Mouse (Mus musculus) embryonic facial prominence, embryonic 14.5 days (tissue): ENCODE results near the gene Pmpca. TPM values are rescaled to one million over a fixed set of nuclear protein-coding genes. Genes with fewer than 3 reads are reported as not detected.

Experiments
- ATAC-seq: fragments of 200-750 bp; cut with Nextera tagmentation; 2 replicates; pipeline ENCODE4 v1.8.0; 2017; ENCODE audit warnings: low read depth, moderate number of reproducible peaks, moderate TSS enrichment
- DNase-seq: peaks from one replicate; pipeline ENCODE4 v3.0.0-alpha.2; 2015; ENCODE audit warnings: low spot score
- H3K27ac ChIP-seq: fragments of 300-500 bp; sonication (generic); replicated peaks from 2 replicates; pipeline ENCODE4 v1.5.1; 2014; ENCODE audit warnings: low read depth, mild to moderate bottlenecking, low read length, moderate library complexity
- H3K27me3 ChIP-seq: fragments of 300-500 bp; sonication (generic); replicated peaks from 2 replicates; pipeline ENCODE4 v1.6.1; 2014; ENCODE audit warnings: low read length; ENCODE audit not compliant: control insufficient read depth, insufficient read depth
- H3K36me3 ChIP-seq: fragments of 300-500 bp; sonication (generic); 2 replicates; pipeline ENCODE4 v1.6.1; 2014; ENCODE audit warnings: low read length, mixed read lengths; ENCODE audit not compliant: control insufficient read depth, insufficient read depth
- H3K4me1 ChIP-seq: fragments of 300-500 bp; sonication (generic); 2 replicates; pipeline ENCODE4 v1.6.1; 2014; ENCODE audit warnings: antibody characterized with exemption, low read length; ENCODE audit not compliant: control insufficient read depth, insufficient read depth
- H3K4me2 ChIP-seq: fragments of 300-500 bp; sonication (generic); 2 replicates; pipeline ENCODE4 v1.6.1; 2014; ENCODE audit warnings: low read depth, mild to moderate bottlenecking, low read length, moderate library complexity, mixed read lengths
- H3K4me3 ChIP-seq: fragments of 300-500 bp; sonication (generic); 2 replicates; pipeline ENCODE4 v1.5.1; 2014; ENCODE audit warnings: low read depth, mild to moderate bottlenecking, low read length
- H3K9ac ChIP-seq: fragments of 300-500 bp; sonication (generic); 2 replicates; pipeline ENCODE4 v1.6.1; 2014; ENCODE audit warnings: low read depth, mild to moderate bottlenecking, low read length, moderate library complexity, mixed read lengths
- H3K9me3 ChIP-seq: fragments of 300-500 bp; sonication (generic); 2 replicates; pipeline ENCODE4 v1.6.1; 2016; ENCODE audit warnings: low read length; ENCODE audit not compliant: control insufficient read depth
- WGBS: fragments of 180-500 bp; shearing (Covaris S2); extraction: QIAGEN DNeasy Blood & Tissue Kit; methylation state at CpG from one replicate; pipeline ENCODE4 v1.1.7; 2014; 5-methylcytosine and 5-hydroxymethylcytosine counted together
- polyA plus RNA-seq: library from polyadenylated mRNA; unstranded; fragments of >200 nt; fragmentation: Nextera tagmentation; extraction: Ambion mirVana; gene quantifications from 2 replicates; pipeline ENCODE4 v1.2.1, GENCODE M21; 2014

The Pmpca gene
- polyA plus RNA-seq, 1 experiment from 2014 or later, result 71.9 TPM

- no peaks in the 10 kb centered on the region for H3K27me3 ChIP-seq
- H3K4me3 ChIP-seq, result peak overlapping the region; percentile 95; the same call in 1 of the 2 replicates
- H3K9me3 ChIP-seq, result no peaks in the 10 kb centered on the region
- ATAC-seq (no peak), DNase-seq (no peak)
- peaks cover 76% of the 10 kb centered on the region for H3K36me3 ChIP-seq
- WGBS, result 83% methylated on average over 3 of the region's 3 CpGs
- no peak overlapping the region for H3K27ac ChIP-seq
- peaks cover 4% of the 10 kb centered on the region; the same call in 1 of the 2 replicates for H3K4me1 ChIP-seq
- H3K9ac ChIP-seq, result no peak overlapping the region
- peak overlapping the region; percentile 93; the same call in 1 of the 2 replicates for H3K4me2 ChIP-seq
Measured at GRCm38 (mm10) chr2:26387713-26388112, 1.4 kb upstream of the Pmpca start.

GRCm38 (mm10) chr2:26388682-26389153 is 421 bp upstream of the Pmpca start:
- Histone ChIP-seq H3K4me2 (peak overlapping the region; percentile 93), H3K4me1 (peaks cover 4% of the 10 kb centered on the region; the same call in 1 of the 2 replicates), H3K36me3 (peaks cover 76% of the 10 kb centered on the region), H3K27ac (peak overlapping the region; percentile 63), H3K9me3 (no peaks in the 10 kb centered on the region), H3K9ac (peak overlapping the region; percentile 94), H3K4me3 (peak overlapping the region; percentile 95), H3K27me3 (no peaks in the 10 kb centered on the region)
- 1% methylated on average over 27 of the region's 45 CpGs for WGBS
- DNase-seq (no peak), ATAC-seq (peak; percentile 48)

GRCm38 (mm10) chr2:26390954-26391353 is 1.8 kb downstream of the Pmpca start:
- Histone ChIP-seq H3K27me3 (no peaks in the 10 kb centered on the region), H3K36me3 (peaks cover 76% of the 10 kb centered on the region), H3K4me3 (no peak overlapping the region), H3K27ac (no peak overlapping the region), H3K4me2 (no peak overlapping the region), H3K4me1 (peaks cover 4% of the 10 kb centered on the region; the same call in 1 of the 2 replicates), H3K9ac (no peak overlapping the region), H3K9me3 (no peaks in the 10 kb centered on the region)
- no peak for ATAC-seq
- DNase-seq, result no peak
- 82% methylated on average over 3 of the region's 3 CpGs for WGBS

- no peak for DNase-seq
- H3K27ac ChIP-seq, result no peak overlapping the region
- no peak for ATAC-seq
- no peak overlapping the region for H3K9ac ChIP-seq
- H3K4me2 ChIP-seq, result no peak overlapping the region
- H3K36me3 ChIP-seq, result peaks cover 76% of the 10 kb centered on the region
- WGBS, result 95% methylated on average over 6 of the region's 6 CpGs
- no peaks in the 10 kb centered on the region for H3K27me3 ChIP-seq
- H3K4me1 ChIP-seq, result peaks cover 4% of the 10 kb centered on the region; the same call in 1 of the 2 replicates
- no peak overlapping the region for H3K4me3 ChIP-seq
- H3K9me3 ChIP-seq, result no peaks in the 10 kb centered on the region
Measured at GRCm38 (mm10) chr2:26391617-26392016, 2.5 kb downstream of the Pmpca start.

- Histone ChIP-seq H3K4me2 (no peak overlapping the region), H3K36me3 (peaks cover 90% of the 10 kb centered on the region), H3K27ac (no peak overlapping the region), H3K4me3 (no peak overlapping the region), H3K9ac (no peak overlapping the region), H3K27me3 (no peaks in the 10 kb centered on the region), H3K9me3 (no peaks in the 10 kb centered on the region), H3K4me1 (no peaks in the 10 kb centered on the region)
- no peak for ATAC-seq
- 93% methylated on average over 8 of the region's 8 CpGs for WGBS
- DNase-seq, result no peak
Measured at GRCm38 (mm10) chr2:26398978-26399377, 9.8 kb downstream of the Pmpca start.

GRCm38 (mm10) chr2:26399647-26400046 is 10.5 kb downstream of the Pmpca start:
- DNase-seq, result no peak
- Histone ChIP-seq H3K27ac (no peak overlapping the region), H3K4me1 (no peaks in the 10 kb centered on the region), H3K4me2 (no peak overlapping the region), H3K36me3 (peaks cover 83% of the 10 kb centered on the region), H3K9me3 (no peaks in the 10 kb centered on the region), H3K27me3 (no peaks in the 10 kb centered on the region), H3K4me3 (no peak overlapping the region), H3K9ac (no peak overlapping the region)
- no peak for ATAC-seq
- 78% methylated on average over 5 of the region's 5 CpGs for WGBS

GRCm38 (mm10) chr2:26400296-26400695 is 11.2 kb downstream of the Pmpca start:
- H3K27me3 ChIP-seq, result no peaks in the 10 kb centered on the region
- H3K9me3 ChIP-seq, result no peaks in the 10 kb centered on the region
- no peak overlapping the region for H3K4me3 ChIP-seq
- no peak overlapping the region for H3K27ac ChIP-seq
- H3K4me1 ChIP-seq, result no peaks in the 10 kb centered on the region
- no peak overlapping the region for H3K9ac ChIP-seq
- ATAC-seq (no peak), DNase-seq (no peak)
- WGBS, result 90% methylated on average over 5 of the region's 5 CpGs
- H3K4me2 ChIP-seq, result no peak overlapping the region
- H3K36me3 ChIP-seq, result peaks cover 77% of the 10 kb centered on the region

GRCm38 (mm10) chr2:26401023-26401422 is 11.9 kb downstream of the Pmpca start:
- no peak for DNase-seq
- no peak for ATAC-seq

GRCm38 (mm10) chr2:26402265-26402664 is 13.1 kb downstream of the Pmpca start:
- Histone ChIP-seq H3K4me1 (peaks cover 15% of the 10 kb centered on the region), H3K4me3 (no peak overlapping the region), H3K27ac (no peak overlapping the region), H3K4me2 (no peak overlapping the region), H3K36me3 (peaks cover 64% of the 10 kb centered on the region), H3K27me3 (no peaks in the 10 kb centered on the region), H3K9me3 (no peaks in the 10 kb centered on the region), H3K9ac (no peak overlapping the region)
- DNase-seq (no peak), ATAC-seq (no peak)
- 93% methylated on average over 1 of the region's 1 CpGs for WGBS

More at GRCm38 (mm10) chr2:26401023-26401422, 11.9 kb downstream of the Pmpca start:
- Histone ChIP-seq H3K4me3 (no peak overlapping the region), H3K4me2 (no peak overlapping the region), H3K9ac (no peak overlapping the region), H3K4me1 (peaks cover 2% of the 10 kb centered on the region; the same call in 1 of the 2 replicates), H3K36me3 (peaks cover 70% of the 10 kb centered on the region), H3K27ac (no peak overlapping the region), H3K27me3 (no peaks in the 10 kb centered on the region), H3K9me3 (no peaks in the 10 kb centered on the region)
- 97% methylated on average over 4 of the region's 4 CpGs for WGBS
